Mouse (Mus musculus) stomach, postnatal 0 days (tissue): ENCODE measurements around the gene Grk6. TPM values are rescaled to one million over a fixed set of nuclear protein-coding genes. Genes with fewer than 3 reads are reported as not detected.

Source experiments
- ATAC-seq: fragments of 200-750 bp; cut with Nextera tagmentation; 2 replicates; pipeline ENCODE4 v1.8.0; 2017; ENCODE audit not compliant: low FRiP score, low TSS enrichment
- DNase-seq: peaks from one replicate; pipeline ENCODE4 v3.0.0-alpha.2; 2016; ENCODE audit warnings: low spot score
- H3K27ac ChIP-seq: fragments of 300-500 bp; sonication (generic); replicated peaks from 2 replicates; pipeline ENCODE4 v1.5.1; 2014; ENCODE audit warnings: mild to moderate bottlenecking, control low read depth
- H3K27me3 ChIP-seq: fragments of 300-500 bp; sonication (generic); 2 replicates; pipeline ENCODE4 v1.6.1; 2014; ENCODE audit warnings: low read length; ENCODE audit not compliant: control insufficient read depth, insufficient read depth
- H3K36me3 ChIP-seq: fragments of 300-500 bp; sonication (generic); 2 replicates; pipeline ENCODE4 v1.6.1; 2014; ENCODE audit warnings: low read length, mixed read lengths; ENCODE audit not compliant: control insufficient read depth, insufficient read depth
- H3K4me1 ChIP-seq: fragments of 300-500 bp; sonication (generic); replicated peaks from 2 replicates; pipeline ENCODE4 v1.6.1; 2014; ENCODE audit warnings: antibody characterized with exemption; ENCODE audit not compliant: control insufficient read depth, insufficient read depth
- H3K4me2 ChIP-seq: fragments of 300-500 bp; sonication (generic); replicated peaks from 2 replicates; pipeline ENCODE4 v1.6.1; 2014; ENCODE audit warnings: low read depth, mild to moderate bottlenecking, control low read depth, moderate library complexity
- H3K4me3 ChIP-seq: fragments of 300-500 bp; sonication (generic); 2 replicates; pipeline ENCODE4 v1.5.1; 2014; ENCODE audit warnings: low read depth, low read length, control low read depth
- H3K9ac ChIP-seq: fragments of 300-500 bp; sonication (generic); 2 replicates; pipeline ENCODE4 v1.6.1; 2014; ENCODE audit warnings: mild to moderate bottlenecking, low read length, control low read depth, mixed read lengths
- H3K9me3 ChIP-seq: fragments of 300-500 bp; sonication (generic); 2 replicates; pipeline ENCODE4 v1.6.1; 2016; ENCODE audit warnings: low read length; ENCODE audit not compliant: control insufficient read depth
- CTCF ChIP-seq: IDR thresholded peaks from 2 replicates; pipeline ENCODE4 v1.5.1; 2016; ENCODE audit warnings: antibody characterized with exemption, low read depth, mild to moderate bottlenecking, moderate library complexity
- EP300 ChIP-seq: optimal IDR thresholded peaks from 2 replicates; pipeline ENCODE3; 2016; ENCODE audit warnings: antibody characterized with exemption
- WGBS: fragments of 180-500 bp; shearing (Covaris S2); extraction: QIAGEN DNeasy Blood & Tissue Kit; methylation state at CpG from one replicate; pipeline ENCODE4 v1.1.7; 2014; 5-methylcytosine and 5-hydroxymethylcytosine counted together
- polyA plus RNA-seq: library from polyadenylated mRNA; unstranded; fragments of >200 nt; fragmentation: Nextera tagmentation; extraction: Ambion mirVana; gene quantifications from 2 replicates; pipeline ENCODE4 v1.2.1, GENCODE M21; 2015

Gene Grk6
- polyA plus RNA-seq, 1 experiment from 2014 or later, result 17.7 TPM

DNA sequence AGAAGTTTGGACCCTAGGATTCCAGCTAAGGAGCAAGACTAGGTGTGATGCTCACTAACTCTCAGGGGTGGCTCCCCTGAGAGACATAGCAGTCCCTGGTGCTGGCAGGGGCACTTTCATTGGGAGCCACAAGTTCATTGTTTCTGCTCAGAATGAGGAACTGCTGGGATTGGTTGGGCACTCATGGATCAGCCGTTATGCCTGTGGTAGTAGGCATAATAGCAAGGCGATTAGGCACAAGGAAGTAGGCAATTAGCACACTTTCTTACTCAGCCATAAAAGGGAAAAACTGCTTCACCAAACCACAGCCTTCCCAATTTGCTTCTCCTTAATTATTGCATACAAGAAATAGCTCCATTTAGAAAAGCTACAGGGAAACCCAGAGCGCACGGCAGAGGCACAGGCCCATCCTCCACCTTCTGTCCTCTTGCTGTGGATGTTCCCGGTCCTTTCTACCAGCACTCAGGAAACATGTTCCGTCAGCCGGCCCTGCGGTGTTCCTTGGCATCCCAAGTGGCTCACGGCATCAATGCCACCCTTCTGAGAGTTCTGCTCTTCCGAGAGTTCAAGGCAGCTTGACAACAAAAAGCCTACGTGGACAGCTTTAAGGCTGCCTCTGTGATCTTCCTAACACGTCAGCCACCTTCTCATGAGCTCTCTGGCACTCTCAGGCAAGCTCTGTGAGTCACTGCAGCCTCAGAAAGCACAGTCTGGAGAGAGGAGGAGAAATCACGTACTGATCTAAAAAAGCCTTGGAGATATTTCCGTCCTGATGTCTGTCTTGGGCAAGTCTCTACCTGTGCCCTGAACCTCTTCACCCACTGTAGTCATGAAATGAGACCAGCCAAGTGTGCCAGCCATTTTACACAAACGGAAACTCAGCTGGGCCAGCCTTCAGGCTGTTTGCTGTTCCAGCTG is 40.7 kb upstream of the Grk6 start:
- Histone ChIP-seq H3K36me3 (no peaks in the 10 kb centered on the region), H3K27ac (0 out of 2 replicates have a peak overlapping the region, but pooled peaks have one; percentile 49)
- DNase-seq, result no peak

DNA sequence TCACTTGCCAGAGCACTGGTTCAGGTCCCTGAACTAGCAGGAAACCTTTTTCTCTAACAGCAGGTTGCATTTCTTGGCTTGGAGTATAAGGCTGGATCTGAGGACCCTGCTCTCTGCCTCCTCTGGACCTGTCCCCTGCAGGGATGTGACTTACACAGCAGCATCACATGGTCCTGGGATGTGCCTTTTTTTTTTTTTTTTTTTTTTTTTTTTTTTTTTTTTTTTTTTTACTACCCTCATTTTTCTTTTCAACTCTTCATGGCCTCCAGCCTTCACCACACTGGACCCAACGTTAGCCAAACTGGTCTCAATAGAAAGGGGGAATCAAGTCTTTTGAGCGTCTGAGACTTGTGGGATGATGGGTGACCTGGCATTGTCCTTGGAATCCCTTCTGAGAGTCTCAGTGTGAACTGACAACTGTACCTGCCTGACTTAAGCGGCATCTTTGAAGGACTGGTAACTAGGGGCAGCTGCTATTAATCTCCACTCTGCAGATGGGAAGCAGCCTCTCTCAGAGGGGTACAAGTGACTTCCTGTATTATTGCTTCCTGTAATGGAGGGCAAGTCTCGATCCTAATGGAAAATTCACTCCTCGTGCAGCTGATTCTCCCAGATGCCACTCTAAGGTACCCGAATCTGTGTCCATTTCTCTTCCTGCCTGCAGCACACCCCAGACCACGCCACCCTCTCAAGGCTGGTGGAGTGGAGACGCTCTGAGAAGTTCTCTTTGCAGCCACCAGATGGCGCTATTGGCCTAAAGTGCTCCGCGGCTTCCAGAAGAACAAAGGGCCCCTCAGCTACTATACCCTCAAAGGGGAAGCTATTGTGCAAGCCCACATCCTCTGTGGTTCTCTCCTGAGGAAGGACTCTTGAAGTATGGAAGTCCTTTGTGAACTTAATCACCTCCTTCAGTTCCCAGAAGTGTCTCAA is 39.8 kb upstream of the Grk6 start:
- Histone ChIP-seq H3K9ac (no peak overlapping the region), H3K4me2 (no peak overlapping the region), H3K36me3 (no peaks in the 10 kb centered on the region), H3K27ac (no peak overlapping the region), H3K4me3 (no peak overlapping the region), H3K27me3 (no peaks in the 10 kb centered on the region), H3K4me1 (0 out of 2 replicates have a peak, but pooled peaks cover 3% of the 10 kb centered on the region), H3K9me3 (no peaks in the 10 kb centered on the region)
- ATAC-seq (peak; percentile 76), DNase-seq (peak; percentile 69)
- 8% methylated on average over 11 of the region's 11 CpGs for WGBS
- peak; percentile 95 for TF ChIP-seq CTCF
- TF ChIP-seq EP300, result no peak

More for the DNA sequence above, 40.7 kb upstream of the Grk6 start:
- no peak overlapping the region for H3K4me2 ChIP-seq
- no peaks in the 10 kb centered on the region for H3K9me3 ChIP-seq
- no peaks in the 10 kb centered on the region for H3K27me3 ChIP-seq
- no peak overlapping the region for H3K4me3 ChIP-seq
- no peak for ATAC-seq
- H3K9ac ChIP-seq, result no peak overlapping the region
- 61% methylated on average over 15 of the region's 15 CpGs for WGBS
- no peak for TF ChIP-seq CTCF
- no peak for TF ChIP-seq EP300
- 0 out of 2 replicates have a peak, but pooled peaks cover 3% of the 10 kb centered on the region for H3K4me1 ChIP-seq

DNA sequence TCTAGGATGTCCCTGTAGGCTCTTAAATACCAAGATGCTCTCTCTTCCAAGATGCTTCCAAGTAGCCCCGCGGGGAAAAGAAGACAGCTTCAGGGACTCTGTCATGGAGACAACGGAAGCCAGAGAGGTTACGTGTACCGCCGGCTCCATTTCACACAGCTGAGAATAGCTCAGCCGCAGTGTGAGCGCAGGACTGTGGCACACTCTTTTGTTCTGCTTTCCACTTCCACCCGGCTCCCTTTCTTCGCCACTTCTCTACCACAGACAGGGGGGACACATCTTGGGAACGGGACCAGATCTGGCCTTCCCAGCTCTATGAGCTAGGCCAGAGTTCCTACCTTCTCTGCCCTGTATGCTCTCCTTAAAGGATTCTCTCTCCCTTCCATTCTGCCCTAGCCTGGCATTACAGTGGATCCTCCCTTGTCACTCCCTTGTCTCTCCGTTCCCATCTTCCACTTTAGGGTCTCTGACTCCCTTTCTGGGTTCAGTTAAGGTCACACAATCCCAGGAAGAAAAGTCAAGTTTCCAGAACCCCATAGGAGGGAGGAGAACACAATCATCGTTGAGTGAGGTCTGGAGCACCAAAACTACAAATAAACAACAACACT is 39.0 kb upstream of the Grk6 start:
- 65% methylated on average over 13 of the region's 13 CpGs for WGBS
- Histone ChIP-seq H3K4me2 (no peak overlapping the region), H3K4me1 (no peaks in the 10 kb centered on the region), H3K9me3 (no peaks in the 10 kb centered on the region), H3K9ac (peak overlapping the region; percentile 8; the same call in 1 of the 2 replicates), H3K4me3 (no peak overlapping the region), H3K36me3 (no peaks in the 10 kb centered on the region), H3K27me3 (no peaks in the 10 kb centered on the region), H3K27ac (no peak overlapping the region)
- no peak for DNase-seq
- ATAC-seq, result no peak
- TF ChIP-seq CTCF, result no peak

DNA sequence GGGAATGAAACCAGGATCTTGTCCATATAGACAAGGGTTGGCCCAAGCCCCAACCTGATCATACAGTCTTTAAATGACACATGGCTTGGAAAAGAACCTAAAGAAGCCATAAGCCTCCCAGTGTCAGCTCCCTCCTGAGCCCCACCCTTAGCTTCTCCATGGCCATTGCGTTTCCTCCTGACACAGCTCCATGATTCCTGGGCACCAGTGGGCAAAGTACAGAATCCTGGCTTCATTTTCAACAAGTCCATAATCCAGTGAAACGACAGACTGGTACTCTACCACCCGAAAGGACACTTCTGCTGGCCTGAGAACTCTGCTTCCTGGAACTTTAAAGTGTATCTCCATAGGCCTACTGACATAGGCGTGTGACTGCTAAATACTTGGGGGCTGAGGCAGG is 37.5 kb upstream of the Grk6 start:
- Histone ChIP-seq H3K9ac (no peak overlapping the region), H3K27me3 (no peaks in the 10 kb centered on the region)

DNA sequence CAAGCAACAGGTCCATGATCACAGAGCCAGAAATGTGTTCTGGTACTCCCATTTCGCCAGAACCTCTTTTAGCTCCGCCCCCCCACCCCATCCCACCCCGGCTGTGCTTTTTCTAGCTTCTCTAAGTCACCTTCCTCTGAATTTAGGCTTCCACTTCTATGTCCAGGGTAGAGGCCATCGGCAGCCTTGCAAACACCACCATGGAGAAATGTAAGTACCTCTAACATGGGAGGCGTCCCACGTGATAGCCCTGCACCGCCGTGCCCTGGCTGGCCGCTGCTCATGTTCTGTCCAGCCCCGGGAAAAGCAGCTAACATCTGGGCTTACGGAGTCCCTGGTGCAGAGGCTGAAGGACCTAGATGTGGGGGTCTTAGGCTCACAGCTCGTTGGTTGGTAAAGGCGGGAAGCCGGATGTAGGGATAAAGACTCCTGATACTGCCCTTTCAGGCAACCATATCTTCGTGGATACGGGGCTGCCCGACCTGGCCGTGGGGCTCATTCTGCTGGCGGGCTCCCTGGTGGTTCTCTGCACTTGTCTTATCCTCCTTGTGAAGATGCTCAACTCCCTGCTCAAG is 36.2 kb upstream of the Grk6 start:
- DNase-seq (no peak), ATAC-seq (no peak)
- no peak for TF ChIP-seq EP300
- 81% methylated on average over 19 of the region's 19 CpGs for WGBS
- no peaks in the 10 kb centered on the region for H3K4me1 ChIP-seq
- no peaks in the 10 kb centered on the region for H3K27me3 ChIP-seq
- no peak overlapping the region for H3K9ac ChIP-seq
- H3K27ac ChIP-seq, result no peak overlapping the region
- H3K9me3 ChIP-seq, result no peaks in the 10 kb centered on the region
- no peak overlapping the region for H3K4me3 ChIP-seq
- H3K4me2 ChIP-seq, result no peak overlapping the region
- no peaks in the 10 kb centered on the region for H3K36me3 ChIP-seq

More for the DNA sequence above, 37.5 kb upstream of the Grk6 start:
- Histone ChIP-seq H3K4me1 (no peaks in the 10 kb centered on the region), H3K9me3 (no peaks in the 10 kb centered on the region), H3K4me2 (no peak overlapping the region), H3K36me3 (no peaks in the 10 kb centered on the region), H3K27ac (no peak overlapping the region), H3K4me3 (no peak overlapping the region)
- WGBS, result 79% methylated on average over 4 of the region's 4 CpGs
- DNase-seq, result no peak
- no peak for ATAC-seq
- TF ChIP-seq CTCF (no peak), EP300 (no peak)
